Mouse (Mus musculus): ENCODE data around the gene Commd6.
"Not testable (repeated sequence)": the region's sequence is repeated elsewhere in the genome, so short reads cannot be mapped to it uniquely, and the experiment has no call there.

The Commd6 gene

GRCm38 (mm10) chr14:101610701-101611100, 29.8 kb downstream of the Commd6 start:
- ATAC-seq (ENCODE audit: insufficient number of reproducible peaks, low FRiP score, low TSS enrichment), result no peak

- ATAC-seq (ENCODE audit: insufficient number of reproducible peaks, low FRiP score, low TSS enrichment), result peak; percentile 92
These were observed 31.7 kb downstream of the Commd6 start, which contains the start of gene Tbc1d4 for GRCm38 (mm10) chr14:101608519-101609368. Gene Tbc1d4 (minus strand): TSS chr14:101609191.

- peak; percentile 2; the same call in 1 of the 2 replicates for ATAC-seq (ENCODE audit: insufficient number of reproducible peaks, low FRiP score, low TSS enrichment)
These were observed 32.6 kb downstream of the Commd6 start for GRCm38 (mm10) chr14:101607631-101608518.

- ATAC-seq (ENCODE audit: insufficient number of reproducible peaks, low FRiP score, low TSS enrichment), result no peak
These were observed 34.6 kb downstream of the Commd6 start for GRCm38 (mm10) chr14:101605843-101606242.

- ATAC-seq (ENCODE audit: insufficient number of reproducible peaks, low FRiP score, low TSS enrichment), result no peak
These were observed 37.6 kb downstream of the Commd6 start for GRCm38 (mm10) chr14:101602851-101603250.

GRCm38 (mm10) chr14:101597096-101597715, 43.3 kb downstream of the Commd6 start:
- 0 out of 2 replicates have a peak, but pooled peaks have one; percentile 50 for ATAC-seq (ENCODE audit: insufficient number of reproducible peaks, low FRiP score, low TSS enrichment)

- ATAC-seq (ENCODE audit: insufficient number of reproducible peaks, low FRiP score, low TSS enrichment), result no peak
These were observed 43.8 kb downstream of the Commd6 start for GRCm38 (mm10) chr14:101596691-101597090.

GRCm38 (mm10) chr14:101595301-101596080, 45.0 kb downstream of the Commd6 start:
- no peak for ATAC-seq (ENCODE audit: insufficient number of reproducible peaks, low FRiP score, low TSS enrichment)

GRCm38 (mm10) chr14:101594001-101594400, 46.5 kb downstream of the Commd6 start:
- no peak for ATAC-seq (ENCODE audit: insufficient number of reproducible peaks, low FRiP score, low TSS enrichment)

GRCm38 (mm10) chr14:101593340-101593739, 47.1 kb downstream of the Commd6 start:
- ATAC-seq (ENCODE audit: insufficient number of reproducible peaks, low FRiP score, low TSS enrichment), result no peak

GRCm38 (mm10) chr14:101591101-101591500, 49.4 kb downstream of the Commd6 start:
- peak; percentile 63 for ATAC-seq (ENCODE audit: insufficient number of reproducible peaks, low FRiP score, low TSS enrichment)

GRCm38 (mm10) chr14:101588209-101588991, 52.1 kb downstream of the Commd6 start:
- not testable (repeated sequence) for ATAC-seq (ENCODE audit: insufficient number of reproducible peaks, low FRiP score, low TSS enrichment)

- not testable (repeated sequence) for ATAC-seq (ENCODE audit: insufficient number of reproducible peaks, low FRiP score, low TSS enrichment)
These were observed 53.0 kb downstream of the Commd6 start for GRCm38 (mm10) chr14:101587366-101588040.

- peak; percentile 88 for ATAC-seq (ENCODE audit: insufficient number of reproducible peaks, low FRiP score, low TSS enrichment)
These were observed 54.4 kb downstream of the Commd6 start for GRCm38 (mm10) chr14:101586096-101586495.
